Mouse (Mus musculus) heart, embryonic 13.5 days (tissue): ENCODE results near the gene Mab21l3. TPM values are rescaled to one million over a fixed set of nuclear protein-coding genes. Genes with fewer than 3 reads are reported as not detected.

ENCODE experiments used
- ATAC-seq: fragments of 200-750 bp; cut with Nextera tagmentation; 2 replicates; pipeline ENCODE4 v1.8.0; 2017; ENCODE audit warnings: moderate TSS enrichment; ENCODE audit not compliant: insufficient number of reproducible peaks, low FRiP score, low TSS enrichment; ENCODE audit errors: extremely low read depth
- H3K27ac ChIP-seq: fragments of 300-500 bp; sonication (generic); replicated peaks from 2 replicates; pipeline ENCODE4 v1.5.1; 2015; ENCODE audit warnings: moderate library complexity, mild to moderate bottlenecking, inconsistent platforms
- H3K27me3 ChIP-seq: fragments of 300-500 bp; sonication (generic); replicated peaks from 2 replicates; pipeline ENCODE4 v1.6.1; 2015; ENCODE audit warnings: mild to moderate bottlenecking, inconsistent platforms
- H3K36me3 ChIP-seq: fragments of 300-500 bp; sonication (generic); 2 replicates; pipeline ENCODE4 v1.6.1; 2015; ENCODE audit warnings: mild to moderate bottlenecking, inconsistent platforms
- H3K4me1 ChIP-seq: fragments of 300-500 bp; sonication (generic); 2 replicates; pipeline ENCODE4 v1.6.1; 2015; ENCODE audit warnings: inconsistent platforms
- H3K4me2 ChIP-seq: fragments of 300-500 bp; sonication (generic); 2 replicates; pipeline ENCODE4 v1.6.1; 2015; ENCODE audit warnings: inconsistent platforms, mild to moderate bottlenecking, moderate library complexity
- H3K4me3 ChIP-seq: fragments of 300-500 bp; sonication (generic); 2 replicates; pipeline ENCODE4 v1.5.1; 2015; ENCODE audit warnings: moderate library complexity, mild to moderate bottlenecking, inconsistent platforms
- H3K9ac ChIP-seq: fragments of 300-500 bp; sonication (generic); 2 replicates; pipeline ENCODE4 v1.6.1; 2015; ENCODE audit warnings: inconsistent platforms, mild to moderate bottlenecking, moderate library complexity
- H3K9me3 ChIP-seq: fragments of 300-500 bp; sonication (generic); 2 replicates; pipeline ENCODE4 v1.6.1; 2016; ENCODE audit warnings: inconsistent platforms
- WGBS: fragments of 180-500 bp; shearing (Covaris S2); methylation state at CpG from one replicate; pipeline ENCODE4 v1.1.7; 2015; ENCODE audit warnings: mixed read lengths; 5-methylcytosine and 5-hydroxymethylcytosine counted together
- polyA plus RNA-seq: library from polyadenylated mRNA; unstranded; fragments of >200 nt; fragmentation: Nextera tagmentation; extraction: Ambion mirVana; gene quantifications from 2 replicates; pipeline ENCODE4 v1.2.1, GENCODE M21; 2015

The Mab21l3 gene
- polyA plus RNA-seq, 1 experiment from 2014 or later = 0.55 TPM

GRCm38 (mm10) chr3:101800596-101801018 is 48.2 kb downstream of the Mab21l3 start:
- Histone ChIP-seq H3K36me3 (no peaks in the 10 kb centered on the region), H3K4me3 (no peak overlapping the region), H3K9me3 (no peaks in the 10 kb centered on the region), H3K27ac (no peak overlapping the region), H3K4me1 (peaks cover 87% of the 10 kb centered on the region), H3K9ac (no peak overlapping the region), H3K4me2 (no peak overlapping the region), H3K27me3 (no peaks in the 10 kb centered on the region)
- WGBS = 60% methylated on average over 11 of the region's 11 CpGs
- no peak for ATAC-seq

GRCm38 (mm10) chr3:101799852-101800595 is 48.7 kb downstream of the Mab21l3 start:
- Histone ChIP-seq H3K9me3 (no peaks in the 10 kb centered on the region), H3K27me3 (no peaks in the 10 kb centered on the region), H3K4me1 (peaks cover 82% of the 10 kb centered on the region), H3K9ac (no peak overlapping the region), H3K4me3 (no peak overlapping the region), H3K27ac (0 out of 2 replicates have a peak overlapping the region, but pooled peaks have one; percentile 22), H3K36me3 (no peaks in the 10 kb centered on the region), H3K4me2 (no peak overlapping the region)
- no peak for ATAC-seq
- 60% methylated on average over 14 of the region's 14 CpGs for WGBS

DNA sequence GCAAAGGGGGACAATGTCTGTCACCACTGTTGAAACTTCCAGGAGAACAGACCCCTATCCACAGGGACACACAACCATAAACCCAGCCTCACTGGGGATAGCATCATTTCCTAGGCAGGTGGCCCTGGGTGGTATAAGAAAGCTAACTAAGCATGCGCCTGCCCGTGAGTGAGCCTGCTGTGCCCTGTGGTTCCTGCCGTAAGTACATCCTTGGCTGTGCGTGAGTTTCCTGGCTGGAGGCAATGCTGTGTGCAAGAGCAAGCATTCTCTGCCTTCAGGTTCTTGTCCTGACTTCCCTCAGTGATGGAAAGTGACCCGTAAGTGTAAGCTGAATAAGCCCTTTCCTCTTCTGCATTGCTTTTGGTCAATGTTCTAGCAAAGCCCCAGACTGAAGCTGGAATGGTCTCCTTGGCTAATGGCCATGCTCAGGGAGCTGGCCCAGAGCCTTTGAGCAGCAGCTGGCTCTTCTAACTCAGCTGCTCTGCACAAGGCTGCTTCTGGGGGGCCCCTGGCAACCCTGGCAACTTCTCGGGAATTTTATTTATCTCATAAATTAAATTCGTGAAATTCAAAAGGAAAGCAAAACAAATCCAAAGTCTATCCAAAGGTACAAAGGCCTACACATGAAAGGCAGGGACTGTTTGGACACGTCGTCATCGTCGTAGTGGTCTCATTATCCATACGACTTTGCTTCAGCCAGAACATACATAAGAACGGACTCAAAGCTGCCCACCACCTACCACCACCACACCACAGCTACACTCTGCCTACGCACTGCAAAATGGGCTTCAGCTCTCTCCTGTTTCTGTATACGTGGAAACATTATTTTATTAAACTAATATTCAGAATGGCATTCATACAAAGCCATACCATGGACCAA is 50.7 kb downstream of the Mab21l3 start:
- no peak for ATAC-seq
- Histone ChIP-seq H3K36me3 (no peaks in the 10 kb centered on the region), H3K4me2 (no peak overlapping the region), H3K4me3 (no peak overlapping the region), H3K9ac (no peak overlapping the region), H3K4me1 (peaks cover 62% of the 10 kb centered on the region), H3K27me3 (no peaks in the 10 kb centered on the region), H3K9me3 (no peaks in the 10 kb centered on the region), H3K27ac (peak overlapping the region; percentile 36)
- 72% methylated on average over 15 of the region's 15 CpGs for WGBS

- ATAC-seq = no peak
- Histone ChIP-seq H3K9me3 (no peaks in the 10 kb centered on the region), H3K27me3 (no peaks in the 10 kb centered on the region), H3K4me1 (peaks cover 46% of the 10 kb centered on the region), H3K4me2 (peak overlapping the region; percentile 5; the same call in 1 of the 2 replicates), H3K4me3 (no peak overlapping the region), H3K9ac (0 out of 2 replicates have a peak overlapping the region, but pooled peaks have one; percentile 17), H3K27ac (0 out of 2 replicates have a peak overlapping the region, but pooled peaks have one; percentile 29), H3K36me3 (no peaks in the 10 kb centered on the region)
- WGBS = 15% methylated on average over 7 of the region's 7 CpGs
These were observed 52.5 kb downstream of the Mab21l3 start for GRCm38 (mm10) chr3:101796212-101796611.

DNA sequence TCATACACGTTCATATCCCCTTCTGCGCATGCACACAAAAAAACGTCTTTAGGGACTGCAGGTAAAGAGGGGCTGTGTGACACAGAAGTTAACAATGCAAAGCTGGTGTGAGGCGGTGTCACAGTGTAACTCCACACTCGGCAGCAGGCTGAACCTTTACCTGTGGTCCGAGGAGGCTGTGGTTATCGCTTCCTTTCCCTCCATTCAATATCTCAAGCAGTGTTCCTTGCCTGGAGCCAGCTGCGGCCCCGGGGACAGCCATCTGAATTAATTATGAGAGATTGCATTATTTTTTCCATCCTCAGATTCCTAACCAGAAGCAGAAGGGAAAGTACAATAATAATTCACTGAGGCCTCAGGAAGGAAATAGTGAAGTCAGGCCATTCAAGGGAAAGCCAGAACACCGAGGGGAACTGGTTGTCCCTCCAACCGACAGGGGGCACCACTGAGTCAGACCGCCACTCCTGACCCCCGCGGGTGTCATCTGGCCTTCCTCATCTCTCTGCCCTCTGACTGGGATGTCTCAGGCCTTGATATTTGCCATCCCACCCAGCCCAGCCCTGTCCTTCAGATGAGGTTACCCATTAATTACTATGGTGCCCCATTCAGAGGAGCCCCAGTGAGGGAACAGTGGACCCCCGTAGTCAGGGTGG is 53.2 kb downstream of the Mab21l3 start:
- H3K27ac ChIP-seq = no peak overlapping the region
- H3K4me3 ChIP-seq = no peak overlapping the region
- H3K4me2 ChIP-seq = no peak overlapping the region
- H3K9ac ChIP-seq = no peak overlapping the region
- H3K9me3 ChIP-seq = no peaks in the 10 kb centered on the region
- ATAC-seq = no peak
- 72% methylated on average over 15 of the region's 15 CpGs for WGBS
- H3K36me3 ChIP-seq = no peaks in the 10 kb centered on the region
- peaks cover 45% of the 10 kb centered on the region for H3K4me1 ChIP-seq
- H3K27me3 ChIP-seq = no peaks in the 10 kb centered on the region

DNA sequence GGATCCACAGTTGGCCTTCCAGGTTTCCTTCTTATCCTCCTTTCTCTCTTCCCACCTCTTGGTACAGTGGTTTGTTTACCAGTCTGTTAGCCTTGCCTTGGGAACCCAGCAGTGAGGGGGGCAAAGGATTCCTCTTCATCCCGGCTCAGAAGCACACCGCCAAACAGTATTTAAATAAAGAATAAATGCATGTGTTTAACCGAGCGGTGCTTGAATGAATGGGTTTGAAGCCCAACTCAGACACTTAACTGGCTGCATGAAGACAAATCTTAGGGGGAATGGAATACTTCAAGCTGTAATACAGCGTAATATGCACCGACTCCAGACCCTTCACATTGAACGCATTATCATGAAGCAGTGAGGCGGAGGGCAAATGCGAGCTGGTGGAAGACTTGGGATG is 54.1 kb downstream of the Mab21l3 start:
- no peaks in the 10 kb centered on the region for H3K36me3 ChIP-seq
- no peak overlapping the region for H3K9ac ChIP-seq
- WGBS = 82% methylated on average over 9 of the region's 9 CpGs
- ATAC-seq = no peak
- H3K4me2 ChIP-seq = no peak overlapping the region
- H3K4me3 ChIP-seq = no peak overlapping the region
- no peaks in the 10 kb centered on the region for H3K9me3 ChIP-seq
- H3K27ac ChIP-seq = no peak overlapping the region
- H3K4me1 ChIP-seq = peaks cover 37% of the 10 kb centered on the region
- H3K27me3 ChIP-seq = no peaks in the 10 kb centered on the region

GRCm38 (mm10) chr3:101794026-101794425 is 54.7 kb downstream of the Mab21l3 start:
- Histone ChIP-seq H3K4me2 (no peak overlapping the region), H3K27ac (no peak overlapping the region), H3K4me3 (no peak overlapping the region), H3K4me1 (peaks cover 31% of the 10 kb centered on the region), H3K9me3 (no peaks in the 10 kb centered on the region), H3K27me3 (no peaks in the 10 kb centered on the region), H3K9ac (no peak overlapping the region), H3K36me3 (no peaks in the 10 kb centered on the region)
- no peak for ATAC-seq
- 76% methylated on average over 5 of the region's 5 CpGs for WGBS

DNA sequence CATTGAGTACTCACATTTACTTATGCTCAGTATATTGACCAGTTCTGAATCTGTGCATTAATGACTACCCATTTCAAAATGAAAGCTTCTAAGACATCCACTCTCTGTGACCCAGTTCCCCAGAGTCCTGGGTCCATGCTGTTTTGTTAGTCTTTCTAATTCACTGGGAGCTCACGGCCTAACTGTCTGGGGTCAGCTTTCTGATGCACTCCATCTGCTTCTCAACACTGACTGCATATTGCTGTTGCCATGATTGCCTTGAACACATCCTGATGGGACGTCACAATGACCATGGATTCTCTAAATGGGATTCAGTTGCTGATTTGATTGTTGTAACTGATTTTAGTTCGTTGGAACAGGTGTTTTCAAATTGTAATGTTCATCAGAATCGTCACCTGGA is 56.6 kb downstream of the Mab21l3 start:
- ATAC-seq = no peak
- Histone ChIP-seq H3K36me3 (no peaks in the 10 kb centered on the region), H3K4me2 (no peak overlapping the region), H3K4me1 (peaks cover 16% of the 10 kb centered on the region), H3K9ac (no peak overlapping the region), H3K9me3 (no peaks in the 10 kb centered on the region), H3K27ac (no peak overlapping the region), H3K27me3 (no peaks in the 10 kb centered on the region), H3K4me3 (no peak overlapping the region)
- WGBS = 63% methylated on average over 4 of the region's 4 CpGs

- Histone ChIP-seq H3K36me3 (no peaks in the 10 kb centered on the region), H3K27me3 (no peaks in the 10 kb centered on the region), H3K9ac (no peak overlapping the region), H3K4me2 (no peak overlapping the region), H3K27ac (no peak overlapping the region), H3K4me1 (peaks cover 10% of the 10 kb centered on the region), H3K9me3 (no peaks in the 10 kb centered on the region), H3K4me3 (no peak overlapping the region)
- WGBS = 82% methylated on average over 10 of the region's 10 CpGs
- no peak for ATAC-seq
These were observed 63.9 kb downstream of the Mab21l3 start for GRCm38 (mm10) chr3:101784768-101785424.

- H3K4me2 ChIP-seq = no peak overlapping the region
- H3K4me3 ChIP-seq = no peak overlapping the region
- H3K27ac ChIP-seq = no peak overlapping the region
- ATAC-seq = no peak
- H3K9me3 ChIP-seq = no peaks in the 10 kb centered on the region
- WGBS = 72% methylated on average over 2 of the region's 2 CpGs
- no peaks in the 10 kb centered on the region for H3K36me3 ChIP-seq
- no peaks in the 10 kb centered on the region for H3K27me3 ChIP-seq
- peaks cover 18% of the 10 kb centered on the region for H3K4me1 ChIP-seq
- H3K9ac ChIP-seq = no peak overlapping the region
These were observed 65.0 kb downstream of the Mab21l3 start for GRCm38 (mm10) chr3:101783793-101784192.
